Mouse (Mus musculus) CH12.LX (cell line): ENCODE data around the gene Arid5b. TPM values are rescaled to one million over a fixed set of nuclear protein-coding genes. Genes with fewer than 3 reads are reported as not detected.

ENCODE experiments used
- DNase-seq: peaks from one replicate; pipeline ENCODE4 v3.0.0-alpha.2; 2013; ENCODE audit errors: extremely low read depth
- H3K27ac ChIP-seq: 2 replicates; pipeline ENCODE4 v1.5.1; 2012; ENCODE audit warnings: low read depth, mild to moderate bottlenecking, control low read depth, moderate library complexity; ENCODE audit not compliant: insufficient read depth
- H3K27me3 ChIP-seq: replicated peaks from 2 replicates; pipeline ENCODE3; 2012; ENCODE audit warnings: inconsistent platforms
- H3K36me3 ChIP-seq, 2 experiments: replicated peaks in 1 of 2; 2 replicates each; pipeline versions ENCODE3 to v1.6.1; 2012; ENCODE audit warnings: inconsistent platforms in 1 of 2, low read length in 1 of 2, mild to moderate bottlenecking in 1 of 2, mixed read lengths in 1 of 2, moderate library complexity in 1 of 2; ENCODE audit not compliant: control insufficient read depth in 1 of 2, insufficient read depth in 1 of 2
- H3K4me1 ChIP-seq, 2 experiments: 2 replicates each; pipeline ENCODE4 v1.6.1; 2012; ENCODE audit warnings: inconsistent platforms in 1 of 2, moderate library complexity in 1 of 2; ENCODE audit not compliant: insufficient read depth in 2 of 2, control insufficient read depth in 1 of 2
- H3K4me2 ChIP-seq: 2 replicates; pipeline ENCODE4 v1.6.1; 2012; ENCODE audit warnings: low read depth, mild to moderate bottlenecking, control low read depth; ENCODE audit not compliant: poor library complexity, insufficient read depth, severe bottlenecking
- H3K4me3 ChIP-seq, 3 experiments: fragments of 150-350 bp in 1 of 3; sonication (generic) in 1 of 3; replicated peaks in 1 of 3; 2 replicates each; pipeline versions ENCODE3 to v1.5.1; 2011 to 2012; ENCODE audit warnings: low read depth in 2 of 3, low read length in 2 of 3, mild to moderate bottlenecking in 2 of 3, moderate library complexity in 2 of 3, control low read depth in 1 of 3, improper control_type of control experiment in 1 of 3, inconsistent platforms in 1 of 3, mixed read lengths in 1 of 3; ENCODE audit not compliant: poor library complexity in 1 of 3
- H3K79me2 ChIP-seq: replicated peaks from 2 replicates; pipeline ENCODE4 v1.6.1; 2012; ENCODE audit warnings: mild to moderate bottlenecking, moderate library complexity; ENCODE audit not compliant: control insufficient read depth, poor library complexity, insufficient read depth, severe bottlenecking; ENCODE audit errors: extremely low read depth
- H3K9ac ChIP-seq: 2 replicates; pipeline ENCODE4 v1.6.1; 2012; ENCODE audit warnings: low read depth, mild to moderate bottlenecking, control low read depth, moderate library complexity; ENCODE audit not compliant: insufficient read depth
- H3K9me3 ChIP-seq: replicated peaks from 2 replicates; pipeline ENCODE3; 2012; ENCODE audit warnings: low read length, inconsistent platforms, mixed read lengths
- BHLHE40 ChIP-seq: IDR thresholded peaks from 2 replicates; pipeline ENCODE4 v1.6.1; 2011; ENCODE audit warnings: mild to moderate bottlenecking, low read depth, low read length, improper control_type of control experiment
- CHD1 ChIP-seq: IDR thresholded peaks from 2 replicates; pipeline ENCODE4 v1.6.1; 2012; ENCODE audit warnings: low read depth, low read length, improper control_type of control experiment, inconsistent platforms
- CHD2 ChIP-seq: IDR thresholded peaks from 2 replicates; pipeline ENCODE4 v1.6.1; 2011; ENCODE audit warnings: low read length, improper control_type of control experiment
- CTCF ChIP-seq, 2 experiments: IDR thresholded peaks in 1 of 2; conservative IDR thresholded peaks in 1 of 2; 2 replicates each; pipeline ENCODE4 v1.5.1; 2011 to 2012; ENCODE audit warnings: low read depth in 2 of 2, low read length in 2 of 2, improper control_type of control experiment in 1 of 2, inconsistent platforms in 1 of 2, mild to moderate bottlenecking in 1 of 2, moderate library complexity in 1 of 2
- E2F4 ChIP-seq: IDR thresholded peaks from 2 replicates; pipeline ENCODE4 v1.6.1; 2011; ENCODE audit warnings: low read depth, low read length, improper control_type of control experiment; ENCODE audit not compliant: insufficient replicate concordance
- ELF1 ChIP-seq: IDR thresholded peaks from 2 replicates; pipeline ENCODE4 v1.6.1; 2014; ENCODE audit warnings: low read depth, mild to moderate bottlenecking, inconsistent platforms, low read length, improper control_type of control experiment
- EP300 ChIP-seq: IDR thresholded peaks from 2 replicates; pipeline ENCODE4 v1.6.1; 2011; ENCODE audit warnings: low read length, improper control_type of control experiment
- ETS1 ChIP-seq: conservative IDR thresholded peaks from 2 replicates; pipeline ENCODE4 v1.6.1; 2012; ENCODE audit warnings: low read depth, mild to moderate bottlenecking, inconsistent platforms, low read length, improper control_type of control experiment, moderate library complexity
- GABPA ChIP-seq: IDR thresholded peaks from 2 replicates; pipeline ENCODE4 v1.6.1; 2012; ENCODE audit warnings: low read depth, low read length, improper control_type of control experiment, inconsistent platforms; ENCODE audit not compliant: insufficient replicate concordance
- HCFC1 ChIP-seq: IDR thresholded peaks from 2 replicates; pipeline ENCODE4 v1.6.1; 2012; ENCODE audit warnings: low read depth, mild to moderate bottlenecking, inconsistent platforms, low read length, improper control_type of control experiment
- IRF4 ChIP-seq: IDR thresholded peaks from 2 replicates; pipeline ENCODE4 v1.6.1; 2014; ENCODE audit warnings: low read depth, mild to moderate bottlenecking, inconsistent platforms, low read length, improper control_type of control experiment
- JUN ChIP-seq: IDR thresholded peaks from 2 replicates; pipeline ENCODE4 v1.6.1; 2011; ENCODE audit warnings: low read depth, mild to moderate bottlenecking, low read length, improper control_type of control experiment, moderate library complexity; ENCODE audit not compliant: insufficient read depth
- JUND ChIP-seq: conservative IDR thresholded peaks from 2 replicates; pipeline ENCODE4 v1.6.1; 2011; ENCODE audit warnings: low read depth, low read length, improper control_type of control experiment
- KAT2A ChIP-seq: IDR thresholded peaks from 2 replicates; pipeline ENCODE4 v1.6.1; 2012; ENCODE audit warnings: low read length, improper control_type of control experiment, inconsistent platforms; ENCODE audit not compliant: insufficient replicate concordance
- MAFK ChIP-seq: IDR thresholded peaks from 2 replicates; pipeline ENCODE4 v1.6.1; 2011; ENCODE audit warnings: low read length, improper control_type of control experiment; ENCODE audit not compliant: insufficient replicate concordance
- MAX ChIP-seq: IDR thresholded peaks from 2 replicates; pipeline ENCODE4 v1.6.1; 2011; ENCODE audit warnings: low read length, improper control_type of control experiment
- MAZ ChIP-seq: IDR thresholded peaks from 2 replicates; pipeline ENCODE4 v1.6.1; 2012; ENCODE audit warnings: low read depth, mild to moderate bottlenecking, inconsistent platforms, low read length, improper control_type of control experiment, moderate library complexity
- MEF2A ChIP-seq: IDR thresholded peaks from 2 replicates; pipeline ENCODE4 v1.6.1; 2014; ENCODE audit warnings: low read depth, mild to moderate bottlenecking, inconsistent platforms, low read length, improper control_type of control experiment, borderline replicate concordance
- MXI1 ChIP-seq: IDR thresholded peaks from 2 replicates; pipeline ENCODE4 v1.6.1; 2011; ENCODE audit warnings: mild to moderate bottlenecking, low read depth, low read length, improper control_type of control experiment
- MYC ChIP-seq: IDR thresholded peaks from 2 replicates; pipeline ENCODE4 v1.6.1; 2011; ENCODE audit warnings: low read depth, mild to moderate bottlenecking, improper control_type of control experiment, low read length
- NELFE ChIP-seq: IDR thresholded peaks from 2 replicates; pipeline ENCODE4 v1.6.1; 2011; ENCODE audit warnings: low read depth, low read length, improper control_type of control experiment
- NRF1 ChIP-seq: IDR thresholded peaks from 2 replicates; pipeline ENCODE4 v1.6.1; 2014; ENCODE audit warnings: low read depth, mild to moderate bottlenecking, inconsistent platforms, low read length, improper control_type of control experiment, moderate library complexity
- PAX5 ChIP-seq: IDR thresholded peaks from 2 replicates; pipeline ENCODE4 v1.6.1; 2012; ENCODE audit warnings: low read length, inconsistent platforms, mixed read lengths
- POLR2A ChIP-seq: IDR thresholded peaks from 2 replicates; pipeline ENCODE4 v1.6.1; 2011; ENCODE audit warnings: low read depth, mild to moderate bottlenecking, improper control_type of control experiment, low read length
- POLR2AphosphoS2 ChIP-seq: IDR thresholded peaks from 2 replicates; pipeline ENCODE4 v1.6.1; 2011; ENCODE audit warnings: low read depth, low read length, improper control_type of control experiment
- RAD21 ChIP-seq: IDR thresholded peaks from 2 replicates; pipeline ENCODE4 v1.6.1; 2011; ENCODE audit warnings: low read depth, mild to moderate bottlenecking, low read length, improper control_type of control experiment, moderate library complexity
- RCOR1 ChIP-seq: conservative IDR thresholded peaks from 2 replicates; pipeline ENCODE4 v1.6.1; 2012; ENCODE audit warnings: low read depth, mild to moderate bottlenecking, inconsistent platforms, low read length, improper control_type of control experiment
- SIN3A ChIP-seq: IDR thresholded peaks from 2 replicates; pipeline ENCODE4 v1.6.1; 2012; ENCODE audit warnings: low read length, improper control_type of control experiment, inconsistent platforms
- SMC3 ChIP-seq: IDR thresholded peaks from 2 replicates; pipeline ENCODE4 v1.6.1; 2011; ENCODE audit warnings: low read depth, low read length, improper control_type of control experiment
- TBP ChIP-seq: conservative IDR thresholded peaks from 2 replicates; pipeline ENCODE4 v1.6.1; 2011; ENCODE audit warnings: low read depth, low read length, improper control_type of control experiment
- TCF12 ChIP-seq: IDR thresholded peaks from 2 replicates; pipeline ENCODE4 v1.6.1; 2014; ENCODE audit warnings: low read depth, mild to moderate bottlenecking, inconsistent platforms, low read length, improper control_type of control experiment
- UBTF ChIP-seq: IDR thresholded peaks from 2 replicates; pipeline ENCODE4 v1.6.1; 2012; ENCODE audit warnings: low read depth, mild to moderate bottlenecking, inconsistent platforms, low read length, improper control_type of control experiment, moderate library complexity
- USF1 ChIP-seq: IDR thresholded peaks from 2 replicates; pipeline ENCODE4 v1.6.1; 2014; ENCODE audit warnings: low read depth, mild to moderate bottlenecking, inconsistent platforms, low read length, improper control_type of control experiment
- USF2 ChIP-seq: conservative IDR thresholded peaks from 2 replicates; pipeline ENCODE4 v1.6.1; 2011; ENCODE audit warnings: low read depth, low read length, improper control_type of control experiment
- ZC3H11A ChIP-seq: IDR thresholded peaks from 2 replicates; pipeline ENCODE4 v1.6.1; 2012; ENCODE audit warnings: low read depth, mild to moderate bottlenecking, inconsistent platforms, low read length, improper control_type of control experiment
- ZKSCAN1 ChIP-seq: IDR thresholded peaks from 2 replicates; pipeline ENCODE4 v1.6.1; 2012; ENCODE audit warnings: low read depth, inconsistent platforms, low read length, improper control_type of control experiment, borderline replicate concordance
- ZMIZ1 ChIP-seq: IDR thresholded peaks from 2 replicates; pipeline ENCODE4 v1.6.1; 2012; ENCODE audit warnings: low read depth, mild to moderate bottlenecking, inconsistent platforms, low read length, improper control_type of control experiment
- ZNF384 ChIP-seq: IDR thresholded peaks from 2 replicates; pipeline ENCODE4 v1.6.1; 2012; ENCODE audit warnings: low read depth, low read length, improper control_type of control experiment, inconsistent platforms
- dilution Hi-C: fragments of 300-500 bp; cut with MboI; formaldehyde crosslinking; loops from 2 replicates; pipeline ENCODE4 v1.14.3; 2020; ENCODE audit warnings: low sequenced_read_pairs; ENCODE audit not compliant: extremely low pct_unique_long_range_greater_than_20kb, extremely low pct_ligation_motif_present
- in situ Hi-C: fragments of 300-500 bp; cut with MboI; formaldehyde crosslinking; loops from 3 replicates; pipeline ENCODE4 v1.14.3; 2019; ENCODE audit warnings: low sequenced_read_pairs, low pct_ligation_motif_present, low pct_unique_long_range_greater_than_20kb, mixed read lengths
- polyA plus RNA-seq: library from polyadenylated mRNA; unstranded; fragments of >175 nt; gene quantifications from 2 replicates; pipeline ENCODE4 v1.2.1, GENCODE M21; 2012; ENCODE audit warnings: low read depth; ENCODE audit not compliant: insufficient read length
- total RNA-seq, 2 experiments: library from RNA; depleted of rRNA; stranded (reverse); fragments of 300-350 nt in 1 of 2; fragments of >200 nt in 1 of 2; gene quantifications; 2 replicates each; pipeline ENCODE4 v1.2.3; 2012 to 2014

The Arid5b gene
- total and polyA plus RNA-seq, 3 experiments, result 1.1 to 2.6 (median 1.8) TPM

DNA sequence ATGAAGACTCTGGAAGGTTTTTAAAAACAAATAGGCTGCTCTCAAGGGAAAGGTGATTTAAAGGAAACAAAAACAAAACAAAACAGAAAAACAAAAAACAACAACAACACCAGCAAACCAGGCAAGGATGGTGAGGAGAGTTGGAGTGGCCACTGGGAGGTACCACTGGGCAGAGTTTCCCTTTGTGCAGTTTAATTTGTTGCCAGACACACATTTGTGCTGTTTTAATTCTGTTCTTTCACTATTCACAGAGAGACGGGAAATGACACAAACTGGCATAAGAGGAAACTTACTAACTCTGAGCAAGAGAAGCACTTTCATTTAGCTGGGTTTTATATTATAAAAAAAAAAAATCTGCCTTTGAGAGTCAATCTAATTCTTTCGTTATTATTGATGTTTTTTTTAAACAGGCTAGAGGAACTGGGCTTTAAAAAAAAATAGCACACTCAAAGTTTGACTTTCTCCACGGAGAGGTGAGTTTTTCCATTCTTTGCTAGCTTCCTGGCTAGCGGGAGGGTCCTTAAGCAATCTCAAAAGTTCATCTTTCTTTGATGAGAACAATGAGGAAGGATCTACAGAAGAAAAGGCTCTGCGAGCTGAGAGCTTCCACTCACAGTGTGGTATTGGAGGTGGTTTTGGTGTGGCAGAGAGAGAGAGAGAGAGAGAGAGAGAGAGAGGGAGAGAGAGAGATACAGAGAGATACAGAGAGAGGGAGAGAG is 39.7 kb downstream of the Arid5b start:
- peak overlapping the region; percentile 98 for H3K4me2 ChIP-seq
- peak overlapping the region; percentile 62; the same call in 1 of the 2 replicates for H3K27ac ChIP-seq
- dilution Hi-C loops (no loop called here), in situ Hi-C loops (no loop called here)
- peak overlapping the region in 1 of 3 experiments; percentile 17 for H3K4me3 ChIP-seq
- peak overlapping the region; percentile 17 for H3K9ac ChIP-seq
- H3K36me3 ChIP-seq, result peaks cover 2 to 31% of the 10 kb centered on the region in 2 experiments
- peaks cover 7 to 30% of the 10 kb centered on the region in 2 experiments; a peak in 3 of 4 replicates for H3K4me1 ChIP-seq
- DNase-seq, result no peak
- H3K79me2 ChIP-seq, result no peaks in the 10 kb centered on the region
- TF ChIP-seq NELFE (no peak), ETS1 (no peak), SIN3A (peak; percentile 54), KAT2A (no peak), ZC3H11A (0 out of 2 replicates have a peak, but pooled peaks have one; percentile 21), MAZ (no peak), HCFC1 (0 out of 2 replicates have a peak, but pooled peaks have one; percentile 41), USF1 (no peak), MAX (no peak), MEF2A (peak; percentile 26; the same call in 1 of the 2 replicates), USF2 (no peak), CTCF (conservative IDR thresholded peaks at IDR 0.05 in 1 of 2, IDR thresholded peaks at IDR 0.05 in 1 of 2; ENCODE audit: low read depth in 2 of 2, low read length in 2 of 2) (peak in 1 of 2 experiments; percentile 61; a peak in 2 of 4 replicates), TCF12 (no peak), CHD2 (no peak), JUND (no peak), TBP (no peak), PAX5 (no peak), ZKSCAN1 (peak; percentile 33; the same call in 1 of the 2 replicates), ZNF384 (peak; percentile 76), SMC3 (peak; percentile 57), RAD21 (peak; percentile 50), MYC (no peak), NRF1 (no peak), MAFK (0 out of 2 replicates have a peak, but pooled peaks have one; percentile 22), ZMIZ1 (no peak), GABPA (no peak), EP300 (0 out of 2 replicates have a peak, but pooled peaks have one; percentile 23), BHLHE40 (0 out of 2 replicates have a peak, but pooled peaks have one; percentile 1), MXI1 (no peak; the same call in 1 of the 2 replicates), POLR2AphosphoS2 (no peak), POLR2A (no peak), UBTF (no peak), JUN (no peak), CHD1 (no peak), IRF4 (peak; percentile 40; the same call in 1 of the 2 replicates), E2F4 (no peak), RCOR1 (no peak), ELF1 (no peak; the same call in 1 of the 2 replicates)
- TF ChIP-seq, all 38 proteins: peak for 13
- no peaks in the 10 kb centered on the region for H3K27me3 ChIP-seq
- H3K9me3 ChIP-seq, result no peaks in the 10 kb centered on the region
